ENCODE assay signal across 8 mouse cellular contexts in the genomic region with DNA sequence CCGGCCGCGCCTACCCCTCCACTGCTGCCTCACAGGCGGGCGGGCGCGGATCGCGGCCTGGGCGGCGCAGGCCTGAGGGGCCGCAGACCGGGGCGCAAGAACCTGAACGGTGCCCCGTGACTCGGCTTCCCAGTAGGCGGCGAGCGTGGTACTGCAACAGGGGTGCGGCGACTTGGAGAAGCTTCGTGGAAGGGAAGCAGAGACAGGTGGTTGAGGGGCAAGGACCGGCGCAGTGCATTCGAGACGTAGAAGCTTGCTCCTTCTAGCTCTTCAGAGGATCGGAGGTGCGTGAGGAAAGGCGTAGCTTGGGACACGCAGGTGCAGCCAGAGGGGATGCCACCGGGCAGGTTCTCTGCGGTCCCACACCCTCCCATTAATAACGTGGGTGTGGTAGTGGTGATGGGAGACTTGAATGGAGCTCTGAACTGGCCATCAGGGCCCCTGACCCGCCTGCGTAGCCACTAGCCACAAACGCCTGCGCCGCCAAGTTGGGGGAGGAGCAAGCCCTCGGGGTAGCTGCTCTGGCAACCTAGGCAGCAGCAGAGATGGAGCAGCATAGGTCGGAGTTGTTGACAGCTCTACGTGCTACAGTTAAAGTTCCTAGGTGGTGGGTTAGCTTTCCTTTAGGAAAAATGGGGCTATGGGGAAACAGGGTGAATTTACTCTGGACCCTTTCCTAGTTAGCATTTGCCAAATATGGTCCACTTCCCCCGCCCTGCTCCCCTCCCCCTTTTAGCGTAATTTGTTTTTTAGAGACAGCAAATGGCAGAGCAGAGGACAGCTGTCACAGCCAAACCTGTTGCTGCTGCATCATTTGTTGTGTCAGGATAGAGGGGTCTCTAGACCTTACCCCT. TPM values are rescaled to one million over a fixed set of nuclear protein-coding genes. Genes with fewer than 3 reads are reported as not detected.
DNase-seq lines count a peak whose midpoint lies in the region; ATAC-seq lines count a peak whose summit lies in the region.

No protein-coding gene starts in this region.

- H3K4me3 ChIP-seq in embryonic facial prominence, embryonic 10.5 days, result peak overlapping the region; percentile 83
- H3K4me3 ChIP-seq in intestine, embryonic 16.5 days (ENCODE audit: low read length), result peak overlapping the region; percentile 74

- H3K36me3 ChIP-seq in embryonic facial prominence, embryonic 10.5 days (replicated peaks), result no peaks in the 10 kb centered on the region
- no peaks in the 10 kb centered on the region for H3K36me3 ChIP-seq in intestine, embryonic 16.5 days (ENCODE audit: control insufficient read depth, insufficient read depth, low read length)

- ATAC-seq in intestine, embryonic 16.5 days, result peak; percentile 97
- peak; percentile 67 for ATAC-seq in megakaryocyte-erythroid progenitor cell, adult 5-6 weeks (replicated peaks; ENCODE audit: low FRiP score, low TSS enrichment, poor library complexity, severe bottlenecking)

- peak overlapping the region; percentile 89 for H3K4me2 ChIP-seq in intestine, embryonic 16.5 days (ENCODE audit: low read depth, low read length)

- intact Hi-C loops in left cerebral cortex, postnatal 25 days (cut with DNase I), result loop anchor here (1.0 to 5.0 kb wide), 3 partner anchors 42 to 156 kb away; a partner anchor contains a TSS

- 2% methylated on average over 44 of the region's 44 CpGs for WGBS in embryonic facial prominence, embryonic 10.5 days
- 2% methylated on average over 44 of the region's 44 CpGs for WGBS in intestine, embryonic 16.5 days

- peak; percentile 79 to 82 for DNase-seq in spleen, adult 18-20 months
- no peak for DNase-seq in spleen, adult 12 weeks (ENCODE audit: low spot score)
- DNase-seq in embryonic facial prominence, embryonic 10.5 days (ENCODE audit: low spot score), result peak; percentile 59
- DNase-seq in gastrocnemius, postnatal 4 days (ENCODE audit: low spot score in 2 of 2), result peak; percentile 23 to 72
- peak; percentile 74 to 77 for DNase-seq in left cerebral cortex, postnatal 25 days (ENCODE audit: low spot score in 2 of 2)
- peak; percentile 74 for DNase-seq in right cerebral cortex, postnatal 25 days

- H3K27ac ChIP-seq in embryonic facial prominence, embryonic 10.5 days (replicated peaks), result peak overlapping the region; percentile 84
- H3K27ac ChIP-seq in intestine, embryonic 16.5 days (ENCODE audit: low read length), result peak overlapping the region; percentile 82

- H3K4me1 ChIP-seq in embryonic facial prominence, embryonic 10.5 days, result peaks cover 24% of the 10 kb centered on the region
- peaks cover 8% of the 10 kb centered on the region for H3K4me1 ChIP-seq in intestine, embryonic 16.5 days (ENCODE audit: control insufficient read depth, insufficient read depth, low read length)

- H3K9ac ChIP-seq in intestine, embryonic 16.5 days (ENCODE audit: low read depth, low read length), result peak overlapping the region; percentile 84

- H3K27me3 ChIP-seq in embryonic facial prominence, embryonic 10.5 days (replicated peaks; ENCODE audit: low read depth, poor library complexity, severe bottlenecking), result peaks cover 25% of the 10 kb centered on the region
- H3K27me3 ChIP-seq in intestine, embryonic 16.5 days (replicated peaks; ENCODE audit: control insufficient read depth, insufficient read depth, low read length), result no peaks in the 10 kb centered on the region

- H3K9me3 ChIP-seq in embryonic facial prominence, embryonic 10.5 days, result no peaks in the 10 kb centered on the region
- no peaks in the 10 kb centered on the region for H3K9me3 ChIP-seq in intestine, embryonic 16.5 days (ENCODE audit: control insufficient read depth, low read length)

RNA-seq across cellular contexts. Expression of a gene that starts 38.1 kb away (rescaled TPM):
- 49.9 and 50.8 TPM in 2 replicates for polyA plus RNA-seq in embryonic facial prominence, embryonic 10.5 days (2016; fragmentation: Nextera tagmentation; extraction: Ambion mirVana)
- 100 to 1,000 TPM; 225 to 262 TPM for total RNA-seq in gastrocnemius, postnatal 4 days (2021)
- polyA plus RNA-seq in intestine, embryonic 16.5 days (2015; fragmentation: Nextera tagmentation; extraction: Ambion mirVana), result 56.2 and 59.3 TPM in 2 replicates
- 10 to 100 TPM; 52.1 to 57.5 TPM for total RNA-seq in left cerebral cortex, postnatal 25 days (2021)
- total RNA-seq in megakaryocyte-erythroid progenitor cell, adult 5-6 weeks (2014; fragmentation: Nextera tagmentation), result 1.2 TPM in 1 of 2 replicates, not detected in the other
- 6.7 and 68.5 TPM in 2 replicates for total RNA-seq in megakaryocyte-erythroid progenitor cell, adult 5-6 weeks (2017)
